Mouse (Mus musculus): Measurements from ENCODE around the gene Eml4.

Eml4 gene

DNA sequence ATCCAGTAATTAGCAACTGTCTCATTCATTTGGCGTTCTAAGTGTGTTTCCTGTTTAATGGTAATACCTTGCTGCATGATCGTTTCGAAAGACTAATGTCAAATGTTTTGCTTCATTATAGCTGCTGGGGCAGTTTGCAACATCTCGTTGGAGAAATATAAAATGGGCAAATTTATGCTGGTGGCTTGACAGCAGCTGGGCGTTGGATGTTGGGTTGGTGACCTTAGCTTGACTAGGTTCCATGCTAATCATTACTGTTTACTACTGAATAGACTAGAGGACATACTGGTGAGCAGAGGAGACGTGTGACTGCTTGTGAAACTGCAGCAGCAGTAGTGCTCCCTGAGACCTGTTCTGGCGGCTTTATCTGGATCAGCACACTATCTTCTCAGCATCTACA lies 6.5 kb upstream of the Eml4 start:
- DNase-seq (ENCODE audit: low spot score) = no peak

DNA sequence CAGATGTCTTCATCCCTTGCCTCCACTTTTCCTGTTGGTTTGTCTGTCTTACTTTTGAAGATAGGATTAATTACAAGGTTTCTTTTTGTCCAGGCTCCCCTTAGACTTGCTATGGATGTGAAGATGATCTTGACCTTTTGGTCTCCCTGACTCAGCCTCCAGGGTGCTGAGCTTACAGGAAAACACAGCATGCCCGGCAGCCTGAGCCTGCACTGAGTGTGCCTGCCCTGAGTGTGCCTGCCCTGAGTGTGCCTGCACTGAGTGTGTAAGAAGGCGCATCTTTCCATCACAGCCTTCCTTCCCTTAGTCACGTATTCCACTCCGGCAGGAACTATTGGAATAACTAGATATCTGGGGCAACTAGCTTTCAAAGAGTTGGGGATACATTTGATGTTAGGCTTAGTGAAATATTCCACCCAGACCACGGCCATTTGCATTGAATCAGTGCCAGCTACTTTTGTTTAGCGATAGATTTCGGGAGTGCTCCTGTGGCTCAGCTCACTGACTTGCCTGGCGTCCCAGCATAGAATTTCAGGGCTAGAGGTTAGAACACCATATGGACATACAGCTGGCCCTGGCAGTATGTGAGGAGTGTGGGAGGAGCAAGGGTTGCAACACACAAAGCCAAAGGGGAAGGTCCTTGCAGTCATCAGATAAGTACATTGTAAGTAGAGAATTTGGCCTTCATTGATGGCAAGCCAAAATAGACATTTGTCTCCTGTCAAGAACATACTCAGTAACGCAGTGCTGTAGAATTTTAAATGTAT lies 2.5 kb upstream of the Eml4 start:
- no peak for DNase-seq (ENCODE audit: low spot score)

DNA sequence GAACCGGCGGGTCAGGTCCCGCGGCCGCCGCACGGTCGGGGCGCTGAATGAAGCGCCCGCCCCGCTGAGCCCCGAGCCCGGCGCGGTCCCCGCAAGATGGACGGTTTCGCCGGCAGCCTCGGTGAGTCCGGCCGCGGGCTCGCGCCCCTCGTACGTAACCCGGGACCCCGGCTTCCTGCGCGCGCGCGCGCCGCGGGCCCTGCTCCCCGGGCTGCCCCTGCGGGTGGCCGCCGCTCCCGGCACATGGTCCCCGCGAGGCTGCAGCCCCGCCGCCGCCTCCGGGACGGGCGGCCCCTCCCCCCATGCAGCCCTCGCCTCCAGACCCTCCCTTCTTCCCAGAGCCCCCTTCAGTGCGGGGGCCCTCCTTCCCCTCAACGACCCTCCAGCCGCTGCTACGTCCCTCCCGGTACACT lies 394 bp downstream of the Eml4 start:
- DNase-seq (ENCODE audit: low spot score) = no peak

DNA sequence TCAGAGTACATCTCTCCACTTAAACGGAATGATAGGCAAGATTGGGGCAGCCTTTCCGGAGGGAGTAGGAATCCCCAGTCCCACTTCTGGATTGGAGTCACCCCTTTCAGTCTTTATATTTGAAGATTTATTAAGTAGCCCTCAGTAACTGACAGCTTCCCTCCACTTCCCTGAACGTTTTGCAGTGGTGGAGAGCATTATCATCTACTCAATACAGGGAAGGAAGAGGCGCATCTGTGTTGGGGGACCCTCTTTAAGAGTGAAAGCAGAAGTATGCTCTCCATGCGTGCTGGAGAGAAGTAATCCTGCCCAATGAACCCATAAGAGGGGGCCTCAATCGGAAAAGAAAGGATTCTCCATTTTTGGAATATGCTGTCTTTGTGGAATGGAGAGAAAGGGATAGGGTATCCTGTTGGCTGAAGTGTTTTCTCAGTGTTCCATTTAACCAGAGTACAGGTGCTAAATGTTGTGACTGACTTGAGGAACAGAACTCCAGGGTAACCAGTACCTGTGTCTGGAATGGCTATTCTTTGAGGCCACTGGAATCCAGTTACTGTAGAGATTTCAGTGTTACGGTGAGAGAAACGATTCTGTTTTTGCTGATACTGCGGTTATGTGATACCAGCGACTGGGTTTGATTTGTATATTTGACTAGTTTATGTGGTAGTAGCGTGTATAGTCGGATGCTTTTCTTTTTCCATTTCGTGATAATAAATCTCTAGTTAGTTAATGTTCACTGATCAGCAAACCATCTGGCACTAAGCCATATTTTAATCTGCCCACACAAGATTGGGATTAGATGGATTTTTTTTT lies 1.1 kb downstream of the Eml4 start:
- DNase-seq (ENCODE audit: low spot score) = peak; percentile 11

DNA sequence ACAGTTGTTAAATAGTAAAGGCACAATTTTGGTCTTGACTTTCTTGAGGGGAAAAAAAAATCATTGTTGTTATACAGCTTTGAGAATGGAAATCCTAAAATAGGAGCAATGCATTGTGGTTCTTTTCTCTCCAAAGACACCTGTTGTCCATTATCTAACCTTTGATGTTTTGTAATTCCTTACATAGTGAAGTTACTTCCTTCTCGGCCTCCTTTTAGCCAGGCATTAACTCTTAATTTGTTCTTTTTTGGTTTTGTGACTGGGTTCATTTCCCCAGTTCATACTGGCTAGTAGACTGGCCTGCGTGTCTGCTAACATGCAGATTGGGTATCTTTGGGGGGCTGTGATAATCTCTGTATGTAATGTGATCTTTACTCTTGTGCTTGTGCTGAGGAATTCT lies 1.7 kb downstream of the Eml4 start:
- DNase-seq (ENCODE audit: low spot score) = no peak

DNA sequence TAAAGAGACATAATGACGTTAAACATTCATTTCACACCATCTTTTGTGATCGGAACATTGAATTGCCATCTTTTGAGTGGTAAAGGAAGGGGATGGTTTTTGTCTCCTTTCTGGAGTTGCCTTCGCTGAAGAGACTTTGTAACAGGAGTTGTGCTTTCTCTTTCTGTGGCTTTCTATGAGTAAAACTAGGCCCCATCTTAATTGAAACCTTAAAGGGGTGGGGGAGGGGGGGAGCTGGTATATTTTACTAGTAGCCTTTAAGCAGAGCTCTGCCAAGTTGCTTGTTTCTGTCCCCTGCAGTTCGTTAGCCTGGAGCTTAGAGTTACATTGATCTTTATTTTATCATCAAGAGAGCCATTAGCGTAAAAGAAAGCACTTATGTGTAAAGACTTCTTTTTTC lies 2.3 kb downstream of the Eml4 start:
- no peak for DNase-seq (ENCODE audit: low spot score)

DNA sequence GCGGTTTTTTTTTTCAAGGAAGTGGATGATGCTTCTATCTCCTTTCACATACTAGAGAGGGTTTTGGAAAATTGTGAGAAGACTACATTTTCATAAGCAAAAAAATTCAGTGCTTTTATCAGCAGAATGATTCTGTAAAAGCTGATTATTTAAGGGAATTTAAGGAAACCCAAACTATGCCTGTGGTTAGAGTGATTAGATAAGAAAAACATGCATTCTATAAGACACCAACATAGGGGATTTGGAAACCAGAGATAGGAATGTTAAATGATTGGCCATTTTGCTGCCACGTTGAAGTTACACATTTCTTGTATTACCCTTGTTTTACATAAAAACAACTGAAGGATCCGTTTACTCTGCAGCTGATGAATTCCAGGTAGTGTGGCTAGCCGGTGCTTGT lies 2.7 kb downstream of the Eml4 start:
- DNase-seq (ENCODE audit: low spot score) = no peak

DNA sequence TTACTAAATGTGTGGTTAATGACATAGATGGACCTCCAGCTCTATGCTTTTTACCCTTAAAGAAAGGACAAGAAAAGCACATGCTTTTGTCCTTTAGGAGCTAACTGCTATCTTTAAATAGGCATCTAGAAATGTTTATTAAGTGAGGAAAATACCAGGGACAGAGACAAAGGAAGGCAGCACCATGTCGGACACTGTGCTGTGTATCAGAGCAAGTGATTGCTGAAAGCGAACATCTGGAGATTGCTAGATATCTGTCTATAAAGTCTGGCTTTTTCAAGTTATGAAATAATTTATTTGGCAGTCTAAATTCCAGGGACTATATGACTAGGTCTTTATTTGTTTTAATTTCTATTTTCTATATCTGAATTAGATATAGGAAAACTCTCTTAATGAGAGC lies 4.8 kb downstream of the Eml4 start:
- no peak for DNase-seq (ENCODE audit: low spot score)

DNA sequence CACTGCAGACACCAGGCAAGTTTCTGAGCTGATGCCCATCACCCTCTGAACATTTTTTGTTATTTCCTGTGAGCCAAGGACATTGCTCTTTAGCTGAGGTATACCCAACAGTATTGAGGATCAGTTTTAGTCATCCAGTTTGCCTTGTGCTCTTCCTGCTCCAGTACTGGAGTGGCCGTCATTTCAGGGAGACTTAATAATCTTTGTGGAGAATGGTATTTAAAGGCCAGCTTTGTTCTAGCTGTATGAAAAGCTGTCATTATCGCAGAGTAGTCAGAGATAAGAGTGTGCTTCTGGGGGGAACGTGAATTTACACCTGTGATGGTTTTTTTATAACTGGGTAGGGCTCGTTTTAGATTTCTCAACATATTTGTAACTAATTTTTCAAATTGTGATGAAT lies 9.2 kb downstream of the Eml4 start:
- no peak for DNase-seq (ENCODE audit: low spot score)

DNA sequence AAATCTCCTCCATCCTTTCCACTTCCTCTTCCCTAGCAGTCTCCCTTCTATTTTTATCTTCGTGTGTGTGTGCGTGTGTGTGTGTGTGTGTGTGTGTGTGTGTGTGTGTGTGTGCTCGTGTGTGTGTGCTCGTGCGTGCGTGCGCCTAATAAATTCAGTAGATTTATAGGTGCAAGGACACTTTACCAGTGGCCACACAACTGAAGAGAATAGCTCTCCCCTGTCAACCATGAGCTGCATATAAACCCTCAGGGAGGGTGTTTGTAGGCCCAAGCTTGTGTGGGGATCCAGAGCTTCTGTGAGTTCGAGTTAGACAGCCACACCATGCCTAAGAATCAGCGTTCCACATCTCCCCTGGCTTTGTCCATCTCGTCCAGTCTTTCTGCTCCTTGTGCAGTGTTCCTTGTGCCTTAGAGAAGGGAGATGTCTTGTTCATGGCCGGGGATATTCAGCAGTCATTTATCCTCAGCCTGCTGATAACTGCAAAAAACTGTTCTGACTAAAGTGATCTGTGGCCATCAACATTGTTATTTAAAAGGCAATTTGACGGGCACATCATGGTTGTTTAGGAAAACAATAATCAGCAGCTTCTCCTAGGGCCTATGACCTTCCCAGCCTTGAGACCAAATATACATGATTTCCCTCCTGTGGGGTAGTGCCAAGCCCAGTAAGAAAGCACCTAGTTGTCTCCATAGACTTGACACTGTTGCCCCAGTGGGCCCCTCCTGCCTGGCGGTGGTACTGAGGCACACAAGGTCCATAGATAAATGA lies 10.2 kb downstream of the Eml4 start:
- no peak for DNase-seq (ENCODE audit: low spot score)

DNA sequence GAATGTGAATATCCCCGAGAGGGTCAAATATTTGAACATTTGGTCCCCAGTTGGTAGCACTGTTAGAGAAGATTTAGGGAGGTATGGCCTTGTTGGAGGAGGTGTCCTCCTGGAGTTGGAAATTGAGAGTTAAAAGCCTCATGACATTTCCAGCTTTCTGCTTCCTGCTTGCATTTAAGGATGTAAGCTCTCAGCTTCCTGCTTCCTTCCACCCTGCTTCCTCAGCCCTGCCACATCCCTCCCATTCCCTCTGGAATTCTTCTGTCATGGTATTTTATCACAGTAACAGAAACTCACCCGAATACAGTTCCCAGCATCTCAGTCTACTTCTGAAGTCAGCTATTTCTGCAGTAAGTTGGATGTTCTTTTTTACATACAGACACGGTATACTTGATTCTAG lies 12.3 kb downstream of the Eml4 start:
- no peak for DNase-seq (ENCODE audit: low spot score)

DNA sequence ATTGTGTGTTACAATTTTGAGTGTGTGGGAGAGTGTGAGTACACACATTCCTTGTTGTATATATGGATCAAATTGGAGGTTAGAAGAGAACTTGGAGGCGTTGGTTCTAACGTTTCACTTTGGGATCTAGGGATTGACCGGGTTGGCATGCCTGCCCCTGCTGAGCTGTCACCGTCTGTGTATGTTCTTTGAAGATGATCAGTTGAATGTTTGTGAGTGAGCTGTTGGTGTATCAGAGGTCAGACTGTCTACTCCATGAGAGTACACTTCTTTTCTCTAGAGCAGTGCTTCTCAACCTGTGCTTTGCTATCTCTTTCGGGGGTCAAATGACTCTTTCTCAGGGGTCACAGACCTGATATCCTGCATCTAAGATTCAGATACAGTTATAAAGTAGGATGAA lies 13.6 kb downstream of the Eml4 start:
- no peak for DNase-seq (ENCODE audit: low spot score)

DNA sequence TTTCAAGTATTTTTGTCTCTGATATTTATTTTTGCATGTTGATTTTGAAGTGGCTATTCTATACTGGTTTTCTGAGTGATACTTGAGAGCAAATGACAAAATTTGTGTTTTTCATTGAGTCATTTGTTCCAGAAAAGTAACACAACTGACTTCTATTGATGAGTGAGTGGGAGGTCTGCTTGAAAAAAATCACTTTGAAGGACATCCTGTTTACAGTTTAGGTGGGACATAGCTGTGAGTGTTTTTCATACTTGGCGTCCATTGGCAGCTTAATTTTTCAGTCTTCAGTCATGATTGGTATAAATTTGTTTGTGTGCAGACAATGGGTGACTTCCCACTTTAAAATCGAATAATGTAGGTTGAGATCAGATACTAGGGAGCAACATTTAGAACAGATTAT lies 14.4 kb downstream of the Eml4 start:
- DNase-seq (ENCODE audit: low spot score) = no peak

DNA sequence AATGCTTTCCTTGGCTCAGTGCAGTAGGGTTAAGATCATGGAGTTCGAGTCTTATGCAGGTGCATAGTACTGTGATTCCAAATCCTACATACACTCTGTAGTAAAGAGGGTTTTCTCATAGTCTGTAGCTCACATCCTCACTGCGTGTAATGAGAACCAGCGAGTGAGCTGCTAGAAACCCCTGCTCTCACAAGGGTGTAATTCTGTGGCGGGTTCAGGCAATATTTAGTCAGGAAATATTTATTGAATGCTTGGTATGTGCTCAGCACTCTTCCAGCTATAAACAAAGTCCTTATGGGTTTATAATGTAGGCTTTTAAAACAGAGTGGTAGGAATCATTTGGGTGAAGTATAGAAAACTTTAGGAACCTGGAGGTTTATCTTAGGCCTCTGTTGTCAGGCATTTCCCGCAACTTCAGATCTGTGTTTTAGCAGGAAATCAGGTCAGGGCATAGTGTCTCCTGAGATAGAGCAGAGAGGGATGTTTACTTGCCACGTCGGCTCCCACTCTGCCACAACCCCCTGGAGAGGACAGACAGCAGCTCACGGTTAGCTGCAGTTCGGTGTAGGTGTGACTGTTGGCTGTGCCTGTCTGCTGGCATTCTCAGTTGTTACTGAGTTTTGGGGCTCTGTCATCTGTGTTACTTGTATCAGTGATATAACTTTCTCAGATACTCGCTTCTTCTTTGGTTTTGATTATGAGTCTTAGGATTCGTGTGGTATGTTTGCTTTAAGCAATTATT lies 15.1 kb downstream of the Eml4 start:
- no peak for DNase-seq (ENCODE audit: low spot score)

DNA sequence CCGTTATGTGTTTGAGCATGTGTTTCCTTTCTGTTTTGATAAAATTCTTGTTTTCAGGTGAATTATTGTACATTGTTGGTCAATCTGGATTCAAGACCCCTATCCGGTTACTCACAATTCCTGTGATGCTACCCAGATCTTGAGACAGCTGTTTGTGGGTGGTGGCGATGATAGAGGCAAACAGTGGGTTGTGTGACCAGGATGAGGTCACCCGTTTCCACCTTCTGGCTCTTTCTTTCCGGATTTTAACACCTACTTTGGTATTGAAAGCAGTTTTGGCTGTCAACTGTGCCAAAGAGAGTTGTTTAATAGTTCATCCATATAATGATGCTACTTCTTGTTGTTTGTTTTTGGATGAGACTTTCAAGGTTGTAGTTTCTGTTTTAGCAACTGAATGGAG lies 16.7 kb downstream of the Eml4 start:
- DNase-seq (ENCODE audit: low spot score) = no peak

DNA sequence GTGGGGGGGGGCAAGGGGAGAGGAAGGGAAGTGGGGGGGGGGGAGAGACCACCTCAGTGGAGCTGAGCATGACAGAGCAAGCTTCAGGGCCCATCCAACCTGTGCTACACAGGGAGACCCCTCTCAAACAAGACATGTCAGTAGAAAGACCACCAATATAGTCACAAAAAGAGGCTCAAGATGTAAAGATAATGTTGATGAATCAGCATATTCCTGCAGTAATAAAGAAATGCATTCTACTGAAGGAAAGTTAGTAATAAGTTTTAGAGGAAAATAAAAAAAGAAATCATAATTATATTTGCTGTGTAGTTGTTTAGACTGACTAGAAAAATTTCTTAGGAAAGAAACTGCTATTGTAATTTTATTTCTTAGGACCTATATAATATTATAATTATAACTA lies 23.4 kb downstream of the Eml4 start:
- DNase-seq (ENCODE audit: low spot score) = no peak

DNA sequence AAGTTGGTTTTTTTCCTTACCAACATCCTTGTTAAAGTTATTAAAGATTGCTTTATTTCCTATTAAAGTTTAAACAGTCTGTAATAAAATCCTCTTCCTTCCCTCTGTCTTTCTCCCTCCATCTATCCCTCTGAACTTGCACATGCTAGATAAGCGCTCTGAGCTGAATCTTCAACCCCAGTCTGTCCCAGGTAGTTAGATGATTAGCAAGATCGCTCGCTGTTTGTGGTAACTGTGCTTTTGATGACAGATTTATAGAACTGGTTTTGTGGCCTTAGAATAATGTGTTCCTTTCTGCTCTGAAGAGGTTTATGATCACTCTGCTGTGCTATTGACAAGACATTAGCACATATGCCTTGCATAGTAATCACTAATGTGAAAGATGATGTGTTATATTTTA lies 25.1 kb downstream of the Eml4 start:
- no peak for DNase-seq (ENCODE audit: low spot score)

DNA sequence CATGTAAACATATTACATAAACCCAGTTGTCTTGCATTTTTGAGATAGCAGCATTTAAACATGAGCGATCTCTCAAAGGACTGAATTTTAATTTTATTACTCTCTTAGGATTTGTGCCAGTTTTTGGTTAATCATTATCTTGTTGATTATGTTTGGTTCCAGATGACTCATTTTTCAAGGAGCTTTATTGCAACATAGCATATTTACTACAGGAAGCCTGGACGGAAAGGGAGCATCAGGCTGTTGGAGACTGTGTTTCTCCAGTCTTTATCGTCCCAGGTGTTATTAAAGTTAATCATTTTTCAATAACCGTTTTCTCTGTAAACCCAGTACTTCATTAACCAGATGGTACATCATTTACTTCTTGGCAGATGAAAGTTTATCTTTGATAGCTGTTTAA lies 26.1 kb downstream of the Eml4 start:
- no peak for DNase-seq (ENCODE audit: low spot score)

DNA sequence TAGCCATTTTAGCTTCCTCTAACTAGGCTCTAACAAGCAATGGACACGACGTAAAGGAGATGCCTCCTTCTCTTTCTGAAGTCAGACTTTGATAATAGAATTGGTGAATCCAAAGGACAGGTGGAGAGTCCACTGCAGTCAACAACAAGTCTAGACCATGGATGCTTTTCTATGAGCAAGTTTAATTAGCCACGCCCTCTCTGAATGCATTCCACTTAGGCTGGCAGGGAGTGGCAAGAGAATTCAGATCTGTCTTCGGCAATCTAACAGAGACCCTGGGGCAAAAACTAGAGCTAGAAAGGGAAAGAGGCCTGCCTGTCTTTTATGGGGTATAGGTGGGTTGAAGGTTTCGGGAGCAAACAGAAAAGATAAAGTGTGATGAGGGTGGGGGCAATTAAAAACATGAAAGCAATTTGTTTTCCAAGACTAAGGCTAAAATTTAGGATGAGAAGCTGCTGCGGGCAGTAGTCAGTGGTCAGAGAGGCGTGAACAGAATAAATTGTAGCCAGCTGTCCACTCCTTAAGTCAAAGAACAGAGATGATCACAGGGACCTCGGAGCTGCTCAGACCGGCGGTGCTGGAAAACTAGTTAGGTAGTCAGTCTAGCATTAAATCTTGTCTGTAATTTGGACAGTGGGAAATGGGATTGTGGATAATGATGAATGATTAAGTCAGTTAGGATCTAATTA lies 27.2 kb downstream of the Eml4 start:
- no peak for DNase-seq (ENCODE audit: low spot score)

DNA sequence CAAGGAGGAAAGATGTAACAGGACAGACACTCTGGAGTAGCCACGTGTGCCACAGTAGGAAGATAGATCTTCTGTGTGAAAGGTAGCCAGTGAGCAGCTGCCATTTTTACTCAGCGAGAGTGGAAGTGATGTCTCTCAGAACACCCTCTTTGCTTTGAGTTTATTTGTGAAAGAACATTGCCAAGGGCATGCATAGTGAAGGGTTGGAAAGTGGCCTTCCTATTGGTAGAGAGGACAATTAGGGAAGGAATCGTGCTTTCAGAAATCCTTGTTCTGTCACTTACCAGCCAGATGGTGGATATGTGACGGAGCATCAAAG lies 27.7 kb downstream of the Eml4 start:
- DNase-seq (ENCODE audit: low spot score) = no peak

DNA sequence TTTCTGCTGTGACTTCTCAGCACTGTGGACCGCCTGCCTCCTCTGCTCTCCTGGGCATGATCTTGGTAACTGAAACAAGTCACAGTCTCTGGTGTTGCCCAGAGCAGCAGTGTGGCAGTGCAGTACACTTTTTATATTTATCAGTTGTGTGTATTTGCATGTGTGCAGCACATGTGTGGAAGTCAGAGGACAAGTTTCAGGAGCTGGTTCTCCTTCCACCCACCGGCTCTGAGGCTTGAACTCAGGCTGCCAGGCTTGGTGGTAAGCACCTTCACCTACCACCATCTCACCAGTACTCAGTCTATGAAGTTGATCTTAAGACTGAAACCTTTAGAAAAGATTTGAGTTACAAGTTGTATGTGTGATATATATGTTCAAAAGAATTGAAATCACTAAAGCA lies 28.6 kb downstream of the Eml4 start:
- DNase-seq (ENCODE audit: low spot score) = no peak

DNA sequence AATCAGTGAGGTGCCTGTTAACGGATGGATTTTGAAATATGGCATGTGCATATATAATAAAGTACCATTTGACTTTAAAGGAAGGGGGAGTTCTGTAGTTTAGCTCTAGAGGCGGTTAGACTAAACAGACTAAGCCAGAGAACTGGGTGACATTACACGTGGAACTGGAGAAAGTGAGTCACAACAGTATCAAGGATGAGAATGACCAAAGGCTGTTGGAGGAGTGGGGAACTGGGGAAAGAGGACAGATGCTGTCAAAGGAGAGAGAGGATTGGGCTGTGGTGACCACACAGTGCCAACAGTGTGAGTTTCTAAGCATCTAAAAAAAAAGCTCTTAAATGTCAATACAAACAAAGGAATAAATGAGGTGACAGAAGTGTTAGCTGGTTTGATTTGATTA lies 29.1 kb downstream of the Eml4 start:
- DNase-seq (ENCODE audit: low spot score) = no peak
